Mouse (Mus musculus): ENCODE data around the gene Zfp428.

The Zfp428 gene

GRCm38 (mm10) chr7:24561450-24561849, 54.6 kb downstream of the Zfp428 start:
- DNase-seq = no peak

GRCm38 (mm10) chr7:24563191-24563836, 56.5 kb downstream of the Zfp428 start:
- DNase-seq = no peak

GRCm38 (mm10) chr7:24563837-24564206, 57.0 kb downstream of the Zfp428 start:
- no peak for DNase-seq

GRCm38 (mm10) chr7:24564607-24565265, 57.9 kb downstream of the Zfp428 start:
- DNase-seq = peak; percentile 92

All from heart, adult 11 months (tissue).